Mouse (Mus musculus) forebrain, embryonic 11.5 days (tissue): Measurements from ENCODE around the gene Tmem199. TPM values are rescaled to one million over a fixed set of nuclear protein-coding genes. Genes with fewer than 3 reads are reported as not detected.
A peak's percentile ranks its signal among the peaks of the same experiment; 100 is the strongest.

ENCODE experiments used
- ATAC-seq: fragments of 200-750 bp; cut with Nextera tagmentation; replicated peaks from 2 replicates; pipeline ENCODE4 v1.8.0; 2017; ENCODE audit warnings: moderate TSS enrichment; ENCODE audit not compliant: low FRiP score
- DNase-seq: peaks from one replicate; pipeline ENCODE4 v3.0.0-alpha.2; 2017; ENCODE audit warnings: low spot score
- H3K27ac ChIP-seq: fragments of 300-500 bp; sonication (generic); 2 replicates; pipeline ENCODE4 v1.5.1; 2014; ENCODE audit warnings: low read depth, low read length
- H3K27me3 ChIP-seq: fragments of 300-500 bp; sonication (generic); 2 replicates; pipeline ENCODE4 v1.6.1; 2014; ENCODE audit warnings: mild to moderate bottlenecking, low read length, mixed read lengths; ENCODE audit not compliant: control insufficient read depth, insufficient read depth
- H3K36me3 ChIP-seq: fragments of 300-500 bp; sonication (generic); 2 replicates; pipeline ENCODE4 v1.6.1; 2014; ENCODE audit warnings: mild to moderate bottlenecking, low read length, moderate library complexity, mixed read lengths; ENCODE audit not compliant: control insufficient read depth, insufficient read depth
- H3K4me1 ChIP-seq: fragments of 300-500 bp; sonication (generic); replicated peaks from 2 replicates; pipeline ENCODE4 v1.6.1; 2014; ENCODE audit warnings: low read length, mixed read lengths; ENCODE audit not compliant: control insufficient read depth, insufficient read depth
- H3K4me2 ChIP-seq: fragments of 300-500 bp; sonication (generic); 2 replicates; pipeline ENCODE4 v1.6.1; 2014; ENCODE audit warnings: low read depth, mild to moderate bottlenecking, low read length, moderate library complexity, mixed read lengths; ENCODE audit not compliant: severe bottlenecking
- H3K4me3 ChIP-seq: fragments of 300-500 bp; sonication (generic); 2 replicates; pipeline ENCODE4 v1.5.1; 2014; ENCODE audit warnings: low read depth, low read length
- H3K9ac ChIP-seq: fragments of 300-500 bp; sonication (generic); 2 replicates; pipeline ENCODE4 v1.6.1; 2014; ENCODE audit warnings: low read length
- H3K9me3 ChIP-seq: fragments of 300-500 bp; sonication (generic); 2 replicates; pipeline ENCODE4 v1.6.1; 2016; ENCODE audit warnings: low read length, mixed read lengths; ENCODE audit not compliant: control insufficient read depth
- WGBS: fragments of 180-500 bp; shearing (Covaris S2); extraction: QIAGEN DNeasy Blood & Tissue Kit; methylation state at CpG from one replicate; pipeline ENCODE4 v1.1.7; 2014; 5-methylcytosine and 5-hydroxymethylcytosine counted together
- polyA plus RNA-seq: library from polyadenylated mRNA; unstranded; fragments of >200 nt; fragmentation: Nextera tagmentation; extraction: Ambion mirVana; gene quantifications from 2 replicates; pipeline ENCODE4 v1.2.1, GENCODE M21; 2014

Tmem199 gene
- polyA plus RNA-seq, 1 experiment from 2014 or later: 77.1 TPM

DNA sequence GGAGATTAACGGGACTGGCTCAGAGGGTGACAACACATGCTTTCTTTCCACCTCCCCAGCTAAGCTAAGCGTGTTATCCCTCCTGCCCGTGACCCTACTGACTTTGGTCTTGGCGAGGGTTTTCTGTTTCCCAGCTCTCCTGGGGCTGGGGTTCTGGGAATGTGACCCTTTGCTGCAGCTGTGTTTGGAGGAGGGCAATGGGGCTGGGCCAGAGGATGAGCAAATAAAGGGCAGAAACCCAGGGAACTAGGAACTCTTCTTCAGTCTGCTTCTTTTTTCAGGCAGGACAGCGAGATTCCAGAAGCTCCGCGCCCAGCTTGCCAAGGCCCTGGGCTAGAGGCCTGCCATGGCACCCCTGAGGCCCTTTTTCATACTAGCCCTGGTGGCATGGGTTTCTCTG lies 13.0 kb downstream of the Tmem199 start, which contains the start of gene Vtn:
Vtn (plus strand) TSS at position 88 of the 400 bp plus-strand sequence.
- WGBS: 66% methylated on average over 7 of the region's 7 CpGs
- peaks cover 4% of the 10 kb centered on the region; the same call in 1 of the 2 replicates for H3K27me3 ChIP-seq

DNA sequence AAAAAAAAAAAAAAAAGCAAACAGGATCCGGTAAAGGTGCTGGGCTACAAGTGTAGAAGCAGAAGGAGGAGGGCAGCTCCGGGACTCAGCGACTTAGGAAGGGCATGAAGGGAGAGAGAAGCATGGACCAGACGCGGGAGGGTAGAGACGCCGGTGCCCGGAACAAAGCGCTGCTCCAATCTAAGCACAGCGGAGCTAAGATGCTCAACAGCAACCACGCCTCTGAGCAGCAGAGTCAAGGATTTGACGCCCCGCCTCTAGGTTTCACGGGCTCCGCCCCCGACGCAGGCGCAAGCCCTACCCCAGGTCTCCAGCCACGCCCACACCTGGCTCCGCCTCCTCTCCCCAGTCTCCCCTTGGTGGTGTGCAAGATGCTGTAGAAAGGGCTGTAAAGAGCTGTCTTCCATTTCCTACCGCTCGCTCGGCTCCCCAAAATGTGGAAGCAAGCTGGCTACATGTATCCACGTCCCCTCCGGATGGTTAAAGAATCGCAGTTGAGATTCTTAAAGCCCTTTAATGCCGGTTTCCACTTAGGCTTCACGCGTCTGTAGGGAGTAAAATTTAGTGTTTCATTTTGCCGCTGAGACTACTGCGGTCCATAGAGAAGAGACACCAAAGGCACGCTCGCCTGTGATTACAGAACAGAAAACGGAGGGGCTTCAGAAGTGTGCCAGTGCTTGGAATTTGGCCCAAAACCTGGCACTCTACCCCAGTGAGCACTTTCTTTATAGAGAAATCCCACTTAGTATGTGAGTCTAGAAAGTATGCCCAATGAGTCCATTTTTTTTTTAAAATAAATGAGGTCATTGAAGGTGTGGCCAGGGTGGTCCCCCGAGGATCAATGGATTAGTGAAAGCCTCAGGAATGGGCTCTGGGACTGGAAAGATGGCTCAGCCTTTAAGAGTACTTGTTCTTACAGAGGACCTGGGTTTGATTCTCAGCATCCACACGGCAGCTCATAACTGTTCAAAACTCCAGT lies 14.1 kb downstream of the Tmem199 start, which contains the start of gene Sarm1:
Sarm1 (minus strand) TSS at position 211 of the 979 bp plus-strand sequence.
- Histone ChIP-seq H3K4me3 (peak within 1 kb of the TSS; percentile 54), H3K9ac (peak within 1 kb of the TSS; percentile 75), H3K4me2 (peak within 1 kb of the TSS; percentile 98), H3K27ac (peak within 1 kb of the TSS; percentile 74), H3K27me3 (peaks cover 4% of the 10 kb centered on the region; the same call in 1 of the 2 replicates), H3K36me3 (no peaks in the 10 kb centered on the region), H3K9me3 (no peaks in the 10 kb centered on the region), H3K4me1 (no peaks in the 10 kb centered on the region; the same call in 1 of the 2 replicates)
- 3% methylated on average over 36 of the region's 36 CpGs for WGBS
- DNase-seq (peak; percentile 98), ATAC-seq (peak; percentile 97)

More for the DNA sequence above, 13.0 kb downstream of the Tmem199 start, which contains the start of gene Vtn:
- peak within 1 kb of the TSS; percentile 18; the same call in 1 of the 2 replicates for H3K9ac ChIP-seq
- ATAC-seq (no peak), DNase-seq (no peak)
- no peaks in the 10 kb centered on the region; the same call in 1 of the 2 replicates for H3K4me1 ChIP-seq
- H3K36me3 ChIP-seq: no peaks in the 10 kb centered on the region
- peak within 1 kb of the TSS; percentile 98 for H3K4me2 ChIP-seq
- H3K9me3 ChIP-seq: no peaks in the 10 kb centered on the region
- H3K4me3 ChIP-seq: peak within 1 kb of the TSS; percentile 54
- peak within 1 kb of the TSS; percentile 74; the same call in 1 of the 2 replicates for H3K27ac ChIP-seq

DNA sequence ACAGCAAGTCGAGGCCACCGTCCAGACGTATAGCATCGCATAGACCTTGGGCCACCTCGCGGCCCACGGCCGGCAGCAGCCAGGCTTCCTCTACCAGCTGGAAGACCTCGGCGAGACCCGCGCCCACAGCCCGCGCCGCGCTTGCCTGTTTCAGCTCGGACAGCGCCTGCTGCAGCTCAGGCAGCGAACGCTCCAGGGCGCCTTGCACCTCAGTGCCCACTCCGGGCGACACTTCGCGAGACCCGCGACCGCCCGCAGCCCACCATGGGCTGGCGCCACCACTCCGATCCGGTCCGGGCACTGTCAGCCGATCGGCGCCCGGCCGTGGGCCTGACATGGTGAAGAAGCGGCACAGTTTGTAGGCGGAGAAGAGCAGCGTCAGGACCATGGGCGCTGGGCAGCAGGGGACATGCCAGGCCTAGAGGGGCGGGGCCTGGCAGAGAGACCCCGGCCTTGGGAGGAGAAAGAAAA lies 14.9 kb downstream of the Tmem199 start:
- H3K27me3 ChIP-seq: peaks cover 4% of the 10 kb centered on the region; the same call in 1 of the 2 replicates
- ATAC-seq (peak; percentile 77), DNase-seq (peak; percentile 77)
- H3K36me3 ChIP-seq: no peaks in the 10 kb centered on the region
- no peaks in the 10 kb centered on the region for H3K9me3 ChIP-seq
- peak overlapping the region; percentile 70 for H3K27ac ChIP-seq
- peak overlapping the region; percentile 98 for H3K4me2 ChIP-seq
- no peaks in the 10 kb centered on the region; the same call in 1 of the 2 replicates for H3K4me1 ChIP-seq
- peak overlapping the region; percentile 75 for H3K9ac ChIP-seq
- H3K4me3 ChIP-seq: peak overlapping the region; percentile 54
- under 1% methylated on average over 44 of the region's 44 CpGs for WGBS

DNA sequence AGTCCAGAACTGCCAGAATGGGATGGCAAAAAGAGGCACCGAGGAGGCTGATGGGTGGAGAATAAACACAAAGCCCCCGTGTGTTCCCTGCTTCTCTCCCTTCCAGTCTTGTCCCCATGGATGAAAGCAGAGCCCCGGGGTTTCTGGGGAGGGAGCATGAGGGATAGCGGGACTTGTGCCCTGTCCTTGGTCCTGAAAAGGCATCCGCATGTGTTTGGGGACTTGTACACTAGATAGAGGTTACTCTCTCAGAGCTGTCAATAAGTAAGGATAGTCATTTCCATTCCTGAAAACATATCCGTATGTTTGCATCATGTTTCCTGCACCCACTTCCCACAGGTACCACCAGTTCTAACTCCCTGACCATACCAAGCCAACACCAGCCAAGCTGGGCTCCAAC lies 16.1 kb downstream of the Tmem199 start:
- H3K4me2 ChIP-seq: no peak overlapping the region; the same call in 1 of the 2 replicates
- no peaks in the 10 kb centered on the region for H3K9me3 ChIP-seq
- H3K4me1 ChIP-seq: peaks cover 2% of the 10 kb centered on the region
- no peak overlapping the region for H3K27ac ChIP-seq
- WGBS: 4% methylated on average over 6 of the region's 6 CpGs
- no peak for ATAC-seq
- no peak overlapping the region for H3K9ac ChIP-seq
- peaks cover 12% of the 10 kb centered on the region for H3K27me3 ChIP-seq
- DNase-seq: peak; percentile 69
- H3K36me3 ChIP-seq: no peaks in the 10 kb centered on the region
- no peak overlapping the region for H3K4me3 ChIP-seq

DNA sequence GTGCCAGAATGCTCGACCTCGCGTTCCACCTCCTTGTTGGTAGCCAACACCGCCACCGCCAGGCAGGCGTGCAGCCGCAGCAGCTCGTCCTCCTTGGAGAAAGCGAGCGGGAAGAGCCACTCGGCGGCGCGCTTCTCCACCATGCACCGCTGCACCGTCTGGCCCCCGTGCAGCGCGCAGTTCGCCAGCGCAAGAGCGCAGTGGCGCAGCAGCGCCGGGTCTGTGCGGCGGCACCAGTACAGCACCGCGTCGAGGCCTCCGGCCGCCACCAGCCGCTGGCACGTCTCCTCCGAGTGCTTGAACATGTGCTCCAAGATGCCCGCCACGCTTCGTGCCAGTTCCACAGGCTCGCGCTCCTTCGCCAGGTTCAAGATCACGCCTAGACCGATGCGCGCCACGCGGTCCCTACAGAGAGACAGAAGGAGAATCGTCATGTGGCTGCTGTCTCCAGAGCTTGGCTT lies 21.2 kb downstream of the Tmem199 start:
- ATAC-seq (peak; percentile 66; the same call in 1 of the 2 replicates), DNase-seq (peak; percentile 81)
- H3K27ac ChIP-seq: no peak overlapping the region
- H3K36me3 ChIP-seq: no peaks in the 10 kb centered on the region
- peak overlapping the region; percentile 20 for H3K9ac ChIP-seq
- H3K27me3 ChIP-seq: peaks cover 37% of the 10 kb centered on the region
- H3K4me3 ChIP-seq: peak overlapping the region; percentile 21
- H3K4me2 ChIP-seq: peak overlapping the region; percentile 52
- WGBS: 8% methylated on average over 48 of the region's 48 CpGs
- no peaks in the 10 kb centered on the region for H3K9me3 ChIP-seq
- H3K4me1 ChIP-seq: peaks cover 10% of the 10 kb centered on the region

DNA sequence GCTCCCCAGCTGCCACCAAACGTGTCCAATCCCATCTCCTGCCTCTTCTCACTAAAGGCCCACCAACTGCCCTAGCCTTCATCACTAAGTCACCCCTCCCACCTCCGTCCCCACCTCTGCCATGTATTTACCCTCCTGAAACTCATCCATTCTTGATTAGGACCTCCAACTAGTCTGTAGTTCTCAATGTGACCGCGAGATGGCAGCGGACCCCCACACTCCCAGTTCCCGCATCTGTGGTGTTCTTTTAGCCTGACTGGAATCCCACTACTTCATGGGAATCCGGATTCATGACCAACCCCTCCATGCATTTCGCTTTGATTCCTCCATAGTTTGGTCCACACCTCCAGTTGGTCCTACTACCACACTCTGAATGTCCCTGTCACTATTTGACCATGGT lies 23.8 kb downstream of the Tmem199 start:
- no peaks in the 10 kb centered on the region for H3K9me3 ChIP-seq
- whole genome bisulfite sequencing: 3% methylated on average over 8 of the region's 8 CpGs
- no peak overlapping the region for H3K4me3 ChIP-seq
- DNase-seq (peak; percentile 88), ATAC-seq (no peak)
- H3K36me3 ChIP-seq: no peaks in the 10 kb centered on the region
- peaks cover 10% of the 10 kb centered on the region for H3K4me1 ChIP-seq
- peaks cover 33% of the 10 kb centered on the region for H3K27me3 ChIP-seq
- H3K4me2 ChIP-seq: no peak overlapping the region
- H3K27ac ChIP-seq: no peak overlapping the region
- H3K9ac ChIP-seq: no peak overlapping the region

DNA sequence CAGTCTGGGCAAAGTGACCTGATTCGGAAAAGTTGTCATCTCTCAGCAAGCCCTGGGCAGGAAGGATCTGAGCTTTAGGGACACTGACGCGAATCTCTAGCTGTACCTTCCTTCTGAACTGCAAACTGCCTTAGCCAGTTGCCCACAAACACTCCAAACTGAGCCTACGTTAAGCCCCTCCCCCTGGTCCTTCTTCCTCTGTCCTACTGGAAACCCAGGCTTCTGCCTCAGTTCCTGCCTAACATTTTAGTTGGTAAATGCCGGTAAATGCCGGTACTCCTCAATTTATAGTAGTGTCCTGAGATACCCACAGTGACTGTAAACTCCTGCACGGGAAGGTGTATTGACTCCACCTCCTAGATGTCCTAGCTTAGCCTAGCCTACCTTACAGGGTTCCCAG lies 28.3 kb downstream of the Tmem199 start:
- Histone ChIP-seq H3K36me3 (no peaks in the 10 kb centered on the region), H3K4me1 (0 out of 2 replicates have a peak, but pooled peaks cover 3% of the 10 kb centered on the region), H3K9ac (no peak overlapping the region), H3K9me3 (no peaks in the 10 kb centered on the region), H3K27me3 (peaks cover 14% of the 10 kb centered on the region), H3K4me2 (no peak overlapping the region), H3K4me3 (no peak overlapping the region), H3K27ac (no peak overlapping the region)
- DNase-seq (no peak), ATAC-seq (no peak)
- WGBS: 69% methylated on average over 7 of the region's 7 CpGs

DNA sequence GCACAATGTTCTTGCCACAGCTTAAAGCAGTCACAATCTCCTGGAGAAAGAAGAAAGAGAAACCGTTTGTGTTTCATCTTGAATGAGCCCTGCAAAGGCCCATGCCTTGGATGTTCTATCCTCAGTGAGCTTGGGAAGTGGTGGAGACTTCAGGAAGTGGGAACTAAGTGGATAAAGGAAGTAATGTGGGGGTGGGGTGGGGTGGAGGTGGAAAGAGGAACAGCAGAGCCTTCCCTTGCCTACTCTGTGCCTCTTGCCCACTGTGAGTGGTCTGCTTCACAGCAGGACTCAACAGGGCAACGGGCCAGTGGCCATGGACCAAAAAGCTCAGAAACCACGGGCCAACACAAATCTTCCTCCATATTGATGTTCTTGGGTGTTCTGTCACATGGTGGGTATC lies 36.7 kb downstream of the Tmem199 start:
- 87% methylated on average over 3 of the region's 3 CpGs for WGBS
- no peak for DNase-seq
- no peak overlapping the region for H3K4me3 ChIP-seq
- no peak overlapping the region for H3K4me2 ChIP-seq
- no peak for ATAC-seq
- H3K9ac ChIP-seq: no peak overlapping the region
- H3K36me3 ChIP-seq: no peaks in the 10 kb centered on the region
- no peaks in the 10 kb centered on the region for H3K27me3 ChIP-seq
- H3K4me1 ChIP-seq: no peaks in the 10 kb centered on the region
- no peak overlapping the region for H3K27ac ChIP-seq
- no peaks in the 10 kb centered on the region for H3K9me3 ChIP-seq
